27 mouse cellular contexts compared by ENCODE assay signal in genomic region chr10:23488996-23489395, GRCm38 (mm10).
DNase-seq lines count a peak whose midpoint lies in the region; ATAC-seq lines count a peak whose summit lies in the region.
"Had no signal": no experiment of that assay in that cellular context is flagged by ENCODE, and none has a peak within 500 bp of the region (broad histone marks: within the 10 kb centered on the region; RNA-seq: fewer than 3 reads in every experiment).

No protein-coding gene starts in this region.

- H3K27me3 ChIP-seq in embryonic facial prominence, embryonic 11.5 days (ENCODE audit: control insufficient read depth, insufficient read depth, low read length): no peaks in the 10 kb centered on the region
- H3K27me3 ChIP-seq: limb, embryonic 15.5 days; lung, embryonic 15.5 days; neural tube, embryonic 15.5 days had no signal

- H3K4me2 ChIP-seq in embryonic facial prominence, embryonic 11.5 days (ENCODE audit: low read depth, low read length): no peak overlapping the region
- H3K4me2 ChIP-seq: heart, embryonic 11.5 days; limb, embryonic 15.5 days; lung, embryonic 15.5 days; neural tube, embryonic 15.5 days had no signal

- 41% methylated on average over 3 of the region's 3 CpGs for WGBS in embryonic facial prominence, embryonic 11.5 days

- H3K36me3 ChIP-seq in embryonic facial prominence, embryonic 11.5 days (replicated peaks; ENCODE audit: control insufficient read depth, insufficient read depth, low read depth, low read length): no peaks in the 10 kb centered on the region
- H3K36me3 ChIP-seq: limb, embryonic 15.5 days; lung, embryonic 15.5 days; midbrain, embryonic 10.5 days; neural tube, embryonic 15.5 days had no signal

- no peak overlapping the region for H3K27ac ChIP-seq in embryonic facial prominence, embryonic 11.5 days (replicated peaks; ENCODE audit: low read depth, low read length)
- H3K27ac ChIP-seq: hindbrain, postnatal 0 days; limb, embryonic 15.5 days; liver, embryonic 14.5 days; lung, embryonic 15.5 days; macrophage; midbrain, embryonic 10.5 days; neural tube, embryonic 15.5 days had no signal

- no peaks in the 10 kb centered on the region for H3K4me1 ChIP-seq in embryonic facial prominence, embryonic 11.5 days (ENCODE audit: control insufficient read depth, insufficient read depth, low read length)
- H3K4me1 ChIP-seq: lung, embryonic 15.5 days; midbrain, embryonic 10.5 days; neural tube, embryonic 15.5 days had no signal

- H3K9me3 ChIP-seq in embryonic facial prominence, embryonic 11.5 days (replicated peaks; ENCODE audit: control insufficient read depth, low read length): no peaks in the 10 kb centered on the region
- H3K9me3 ChIP-seq: limb, embryonic 15.5 days; lung, embryonic 15.5 days; midbrain, embryonic 10.5 days; neural tube, embryonic 15.5 days had no signal

- DNase-seq in embryo, embryonic 11.5 days (ENCODE audit: low read depth, low spot score): peak; percentile 26
- DNase-seq in embryo, embryonic 10.5 days (ENCODE audit: low spot score): no peak
- DNase-seq in 3T3-L1 (ENCODE audit: low read depth, low spot score): peak; percentile 79
- DNase-seq in embryonic facial prominence, embryonic 11.5 days (ENCODE audit: low spot score): peak; percentile 78
- DNase-seq in forelimb bud, embryonic 11.5 days (ENCODE audit: low read depth, low spot score): peak; percentile 82
- DNase-seq in ovary, postnatal 10 days (ENCODE audit: low spot score): no peak
- no peak for DNase-seq in cerebellum, adult 11-12 months
- DNase-seq in lung, postnatal 25 days (ENCODE audit: low spot score): no peak
- DNase-seq: adrenal gland, postnatal 36 days; cerebellum, adult 11 months; cerebellum, postnatal 10 days; heart, adult 11 months; kidney, adult 2 months; kidney, postnatal 10 days; layer of hippocampus, postnatal 36 days; thymus, adult 2 months; thymus, postnatal 4 days had no signal

- H3K9ac ChIP-seq in embryonic facial prominence, embryonic 11.5 days (replicated peaks; ENCODE audit: low read length): no peak overlapping the region
- H3K9ac ChIP-seq: limb, embryonic 15.5 days; liver, embryonic 14.5 days; lung, embryonic 15.5 days; neural tube, embryonic 15.5 days had no signal

- ATAC-seq in embryonic facial prominence, embryonic 11.5 days (replicated peaks; ENCODE audit: insufficient number of reproducible peaks, low FRiP score, low TSS enrichment, low read depth): no peak
- ATAC-seq: CD4-positive, CD25-positive, alpha-beta regulatory T cell, adult 4 months; forebrain, embryonic 14.5 days; hindbrain, postnatal 0 days had no signal

- no peak overlapping the region for H3K4me3 ChIP-seq in embryonic facial prominence, embryonic 11.5 days (ENCODE audit: low read depth, low read length)
- H3K4me3 ChIP-seq: limb, embryonic 15.5 days; lung, embryonic 15.5 days; midbrain, embryonic 10.5 days; neural tube, embryonic 15.5 days had no signal

Comparison
In these comparisons a context has a peak if more than half of its experiments do, and no peak if none do; other contexts are left out.
1. DNase-seq: peak in embryo, embryonic 11.5 days (single experiment), 3T3-L1 (single experiment), embryonic facial prominence, embryonic 11.5 days (single experiment) and forelimb bud, embryonic 11.5 days (single experiment); none in embryo, embryonic 10.5 days (single experiment), ovary, postnatal 10 days (single experiment), cerebellum, adult 11-12 months (single experiment) and lung, postnatal 25 days (single experiment).